In genomic region chr4:150605804-150606203, GRCm38 (mm10) we compare ENCODE assay signal across 13 mouse cellular contexts. TPM values are rescaled to one million over a fixed set of nuclear protein-coding genes. Genes with fewer than 3 reads are reported as not detected.
DNase-seq lines count a peak whose midpoint lies in the region; ATAC-seq and TF ChIP-seq lines count a peak whose summit lies in the region.
"Had no signal": no experiment of that assay in that cellular context is flagged by ENCODE, and none has a peak within 500 bp of the region (broad histone marks: within the 10 kb centered on the region; RNA-seq: fewer than 3 reads in every experiment).

No protein-coding gene starts in this region.

- no peak for TF ChIP-seq EP300 in heart, adult 2 months (IDR thresholded peaks at IDR 0.05; ENCODE audit: insufficient read depth, low read depth, low read length)

- peaks cover 7% of the 10 kb centered on the region; the same call in 1 of the 2 replicates for H3K36me3 ChIP-seq in midbrain, embryonic 12.5 days
- H3K36me3 ChIP-seq in heart, adult 2 months (ENCODE audit: control insufficient read depth, insufficient read depth, low read length), result no peaks in the 10 kb centered on the region

- 69% methylated on average over 3 of the region's 3 CpGs for WGBS in cerebellum, adult 2 months
- 76% methylated on average over 3 of the region's 3 CpGs for WGBS in midbrain, embryonic 12.5 days
- WGBS in heart, adult 2 months, result 87% methylated on average over 3 of the region's 3 CpGs

- H3K9me3 ChIP-seq in midbrain, embryonic 12.5 days, result no peaks in the 10 kb centered on the region
- H3K9me3 ChIP-seq: liver, embryonic 12.5 days had no signal

- no peaks in the 10 kb centered on the region for H3K27me3 ChIP-seq in cerebellum, adult 2 months (ENCODE audit: control insufficient read depth, insufficient read depth, low read length)
- H3K27me3 ChIP-seq in midbrain, embryonic 12.5 days, result no peaks in the 10 kb centered on the region
- no peaks in the 10 kb centered on the region for H3K27me3 ChIP-seq in heart, adult 2 months (ENCODE audit: control insufficient read depth, insufficient read depth, low read length)
- H3K27me3 ChIP-seq: liver, embryonic 12.5 days had no signal

- TF ChIP-seq POLR2A in cerebellum, adult 2 months (IDR thresholded peaks at IDR 0.05; ENCODE audit: borderline replicate concordance, insufficient read depth, low read length), result no peak
- TF ChIP-seq POLR2A in heart, adult 2 months (IDR thresholded peaks at IDR 0.05; ENCODE audit: insufficient read depth, low read depth, low read length), result no peak

- DNase-seq in cerebellum, adult 2 months, result no peak
- DNase-seq in cerebellum, adult 9-10 months, result no peak
- DNase-seq in B cell, adult 2 months, result peak; percentile 27 to 34
- DNase-seq in urinary bladder, postnatal 14 days (ENCODE audit: low spot score), result no peak
- no peak for DNase-seq in retina, embryonic 14.5 days (ENCODE audit: low spot score)
- DNase-seq in heart, adult 2 months, result no peak
- DNase-seq: adrenal gland, adult 8-10 months; kidney, postnatal 36 days had no signal

- H3K4me3 ChIP-seq in cerebellum, adult 2 months (replicated peaks; ENCODE audit: insufficient read depth, low read depth, low read length), result no peak overlapping the region
- no peak overlapping the region for H3K4me3 ChIP-seq in midbrain, embryonic 12.5 days
- H3K4me3 ChIP-seq in heart, adult 2 months, result no peak overlapping the region
- H3K4me3 ChIP-seq: liver, embryonic 12.5 days had no signal

- H3K9ac ChIP-seq in midbrain, embryonic 12.5 days (replicated peaks), result no peak overlapping the region
- no peak overlapping the region for H3K9ac ChIP-seq in heart, adult 2 months (ENCODE audit: low read depth, low read length)
- H3K9ac ChIP-seq: liver, embryonic 12.5 days had no signal

- H3K4me1 ChIP-seq in cerebellum, adult 2 months (ENCODE audit: control insufficient read depth, insufficient read depth, low read length), result peaks cover 23% of the 10 kb centered on the region
- peaks cover 46% of the 10 kb centered on the region for H3K4me1 ChIP-seq in midbrain, embryonic 12.5 days
- H3K4me1 ChIP-seq in heart, adult 2 months (ENCODE audit: control insufficient read depth, insufficient read depth, low read length), result peaks cover 5% of the 10 kb centered on the region

- H3K79me2 ChIP-seq in heart, adult 2 months (replicated peaks; ENCODE audit: control insufficient read depth, insufficient read depth, low read length), result peaks cover 10% of the 10 kb centered on the region

- H3K4me2 ChIP-seq in midbrain, embryonic 12.5 days (replicated peaks), result peak overlapping the region; percentile 34
- H3K4me2 ChIP-seq: liver, embryonic 12.5 days had no signal

- intact Hi-C loops in heart, adult 2 months (cut with DNase I), result no loop called here

- peak; percentile 43 to 50 for ATAC-seq in hematopoietic stem cell, adult 5-6 weeks (replicated peaks in 1 of 2; ENCODE audit: insufficient read depth in 1 of 2, low FRiP score in 2 of 2, low TSS enrichment in 1 of 2, low read depth in 1 of 2, poor library complexity in 2 of 2, severe bottlenecking in 2 of 2)
- ATAC-seq in midbrain, embryonic 12.5 days (ENCODE audit: low FRiP score, low read depth), result peak; percentile 5; the same call in 1 of the 2 replicates
- ATAC-seq: liver, embryonic 12.5 days had no signal

- no peak for TF ChIP-seq CTCF in cerebellum, adult 2 months (IDR thresholded peaks at IDR 0.05; ENCODE audit: borderline replicate concordance, insufficient read depth, low read depth, low read length)
- no peak for TF ChIP-seq CTCF in heart, adult 2 months (IDR thresholded peaks at IDR 0.05)

- peak overlapping the region; percentile 34; the same call in 1 of the 2 replicates for H3K27ac ChIP-seq in cerebellum, adult 2 months (ENCODE audit: insufficient read depth, low read length)
- H3K27ac ChIP-seq in midbrain, embryonic 12.5 days (replicated peaks), result peak overlapping the region; percentile 90
- no peak overlapping the region for H3K27ac ChIP-seq in heart, adult 2 months
- H3K27ac ChIP-seq: liver, embryonic 12.5 days had no signal

RNA-seq across cellular contexts. Expression of gene Slc45a1, which starts 46.2 kb away (rescaled TPM):
- 49.1 and 54.9 TPM in 2 replicates for polyA plus RNA-seq in cerebellum, adult 2 months (2012; rRNA removed)
- total RNA-seq in hematopoietic stem cell, adult 5-6 weeks (2017), result 0.06 TPM in 1 of 2 replicates, not detected in the other
- 7.8 and 9.8 TPM in 2 replicates for polyA plus RNA-seq in midbrain, embryonic 12.5 days (2016; fragmentation: Nextera tagmentation; extraction: Ambion mirVana)
- total RNA-seq in heart, adult 2 months (2021), result not detected
- not detected in 2 replicates for polyA plus RNA-seq in heart, adult 2 months (2012; rRNA removed)
- total RNA-seq: MEL had no signal
- polyA plus RNA-seq: heart, embryonic 16.5 days; liver, embryonic 12.5 days had no signal

Comparison
In these comparisons a context has a peak if more than half of its experiments do, and no peak if none do; other contexts are left out.
1. DNase-seq: peak in B cell, adult 2 months (2 of 2); none in cerebellum, adult 2 months (0 of 2), cerebellum, adult 9-10 months (single experiment), urinary bladder, postnatal 14 days (single experiment), retina, embryonic 14.5 days (single experiment) and heart, adult 2 months (0 of 2).